Mouse (Mus musculus): ENCODE data around the gene Tor1aip1.

- TF ChIP-seq MAFK (IDR thresholded peaks at IDR 0.05; ENCODE audit: borderline replicate concordance, low read depth, low read length) (no peak), CHD2 (IDR thresholded peaks at IDR 0.05; ENCODE audit: low read length) (no peak), TCF12 (IDR thresholded peaks at IDR 0.05; ENCODE audit: low read depth, low read length) (no peak), CTCF (IDR thresholded peaks at IDR 0.05 in 2 of 3, conservative IDR thresholded peaks at IDR 0.05 in 1 of 3; ENCODE audit: control insufficient read depth in 1 of 3, insufficient read depth in 1 of 3, low read depth in 2 of 3, low read length in 3 of 3, poor library complexity in 1 of 3, severe bottlenecking in 1 of 3) (no peak), POLR2A (IDR thresholded peaks at IDR 0.05; ENCODE audit: control insufficient read depth in 1 of 2, insufficient read depth in 1 of 2, low read depth in 1 of 2, low read length in 2 of 2, poor library complexity in 1 of 2) (no peak), UBTF (IDR thresholded peaks at IDR 0.05; ENCODE audit: borderline replicate concordance, insufficient read depth, low read depth, low read length) (no peak), ZKSCAN1 (IDR thresholded peaks at IDR 0.05; ENCODE audit: low read depth, low read length) (no peak), RAD21 (IDR thresholded peaks at IDR 0.05; ENCODE audit: low read depth, low read length) (no peak), HCFC1 (IDR thresholded peaks at IDR 0.05; ENCODE audit: low read depth, low read length) (no peak), MEF2A (IDR thresholded peaks at IDR 0.05; ENCODE audit: extremely low read depth, insufficient replicate concordance, low read depth, low read length, poor library complexity, severe bottlenecking) (no peak), KAT2A (conservative IDR thresholded peaks at IDR 0.05; ENCODE audit: low read depth, low read length) (no peak), BHLHE40 (IDR thresholded peaks at IDR 0.05; ENCODE audit: borderline replicate concordance, low read depth, low read length) (no peak)
These were observed 30.4 kb downstream of the Tor1aip1 start for GRCm38 (mm10) chr1:156005906-156006305.
